ENCODE assay signal across 8 mouse cellular contexts in genomic region chr11:52281568-52282328, GRCm38 (mm10). TPM values are rescaled to one million over a fixed set of nuclear protein-coding genes. Genes with fewer than 3 reads are reported as not detected.
DNase-seq lines count a peak whose midpoint lies in the region; ATAC-seq and TF ChIP-seq lines count a peak whose summit lies in the region.
"Had no signal": no experiment of that assay in that cellular context is flagged by ENCODE, and none has a peak within 500 bp of the region (broad histone marks: within the 10 kb centered on the region; RNA-seq: fewer than 3 reads in every experiment).

No protein-coding gene starts in this region.

- TF ChIP-seq POLR2A in limb, embryonic 14.5 days (IDR thresholded peaks at IDR 0.05; ENCODE audit: borderline replicate concordance, extremely low read depth, insufficient read depth, insufficient read length): no peak

- no peaks in the 10 kb centered on the region for H3K27me3 ChIP-seq in lung, embryonic 15.5 days
- H3K27me3 ChIP-seq in forebrain, embryonic 13.5 days: peaks cover 52% of the 10 kb centered on the region
- H3K27me3 ChIP-seq in limb, embryonic 14.5 days (ENCODE audit: control insufficient read depth, insufficient read depth, low read length): peaks cover 25% of the 10 kb centered on the region; the same call in 1 of the 2 replicates
- no peaks in the 10 kb centered on the region for H3K27me3 ChIP-seq in stomach, embryonic 16.5 days (ENCODE audit: control insufficient read depth, insufficient read depth, low read length)

- no peak overlapping the region for H3K27ac ChIP-seq in lung, embryonic 15.5 days
- no peak overlapping the region for H3K27ac ChIP-seq in forebrain, embryonic 13.5 days
- H3K27ac ChIP-seq in limb, embryonic 14.5 days (replicated peaks; ENCODE audit: low read depth, low read length): no peak overlapping the region
- no peak overlapping the region for H3K27ac ChIP-seq in stomach, embryonic 16.5 days (ENCODE audit: low read length)

- H3K4me3 ChIP-seq in lung, embryonic 15.5 days: peak overlapping the region; percentile 81
- peak overlapping the region; percentile 61 for H3K4me3 ChIP-seq in forebrain, embryonic 13.5 days
- H3K4me3 ChIP-seq in limb, embryonic 14.5 days (replicated peaks; ENCODE audit: low read length): peak overlapping the region; percentile 59
- H3K4me3 ChIP-seq in stomach, embryonic 16.5 days (replicated peaks; ENCODE audit: low read length): peak overlapping the region; percentile 65; the same call in 1 of the 2 replicates

- peak overlapping the region; percentile 76 for H3K9ac ChIP-seq in lung, embryonic 15.5 days
- no peak overlapping the region for H3K9ac ChIP-seq in forebrain, embryonic 13.5 days
- no peak overlapping the region for H3K9ac ChIP-seq in limb, embryonic 14.5 days (ENCODE audit: low read depth, low read length, severe bottlenecking)
- H3K9ac ChIP-seq in stomach, embryonic 16.5 days (ENCODE audit: low read length): no peak overlapping the region

- no peaks in the 10 kb centered on the region for H3K9me3 ChIP-seq in lung, embryonic 15.5 days
- no peaks in the 10 kb centered on the region for H3K9me3 ChIP-seq in forebrain, embryonic 13.5 days (replicated peaks)
- H3K9me3 ChIP-seq in limb, embryonic 14.5 days (ENCODE audit: control insufficient read depth, low read length): no peaks in the 10 kb centered on the region
- no peaks in the 10 kb centered on the region for H3K9me3 ChIP-seq in stomach, embryonic 16.5 days (replicated peaks; ENCODE audit: control insufficient read depth, low read length)

- peak overlapping the region; percentile 93 for H3K4me2 ChIP-seq in lung, embryonic 15.5 days
- peak overlapping the region; percentile 91 for H3K4me2 ChIP-seq in forebrain, embryonic 13.5 days
- H3K4me2 ChIP-seq in limb, embryonic 14.5 days (replicated peaks; ENCODE audit: low read depth, low read length, severe bottlenecking): peak overlapping the region; percentile 95
- H3K4me2 ChIP-seq in stomach, embryonic 16.5 days (ENCODE audit: low read depth, low read length): peak overlapping the region; percentile 99

- peaks cover 48% of the 10 kb centered on the region for H3K4me1 ChIP-seq in lung, embryonic 15.5 days
- peaks cover 32% of the 10 kb centered on the region for H3K4me1 ChIP-seq in forebrain, embryonic 13.5 days
- H3K4me1 ChIP-seq in limb, embryonic 14.5 days (ENCODE audit: control insufficient read depth, insufficient read depth, low read length): peaks cover 6% of the 10 kb centered on the region
- H3K4me1 ChIP-seq in stomach, embryonic 16.5 days (ENCODE audit: control insufficient read depth, insufficient read depth, low read length): peaks cover 27% of the 10 kb centered on the region; the same call in 1 of the 2 replicates

- no peak for ATAC-seq in lung, embryonic 15.5 days (ENCODE audit: borderline replicate concordance, extremely low read depth, low FRiP score, low TSS enrichment)
- ATAC-seq in forebrain, embryonic 13.5 days: no peak
- ATAC-seq in limb, embryonic 14.5 days (ENCODE audit: low FRiP score, low read depth): no peak
- ATAC-seq in stomach, embryonic 16.5 days (ENCODE audit: insufficient read depth, low FRiP score): no peak

- 55% methylated on average over 19 of the region's 19 CpGs for WGBS in lung, embryonic 15.5 days
- 70% methylated on average over 19 of the region's 19 CpGs for WGBS in forebrain, embryonic 13.5 days
- WGBS in limb, embryonic 14.5 days: 68% methylated on average over 19 of the region's 19 CpGs
- 70% methylated on average over 19 of the region's 19 CpGs for WGBS in stomach, embryonic 16.5 days

- H3K36me3 ChIP-seq in lung, embryonic 15.5 days: peaks cover 10% of the 10 kb centered on the region; the same call in 1 of the 2 replicates
- H3K36me3 ChIP-seq in forebrain, embryonic 13.5 days (ENCODE audit: poor library complexity, severe bottlenecking): no peaks in the 10 kb centered on the region
- no peaks in the 10 kb centered on the region for H3K36me3 ChIP-seq in limb, embryonic 14.5 days (ENCODE audit: control insufficient read depth, insufficient read depth, low read length)
- no peaks in the 10 kb centered on the region for H3K36me3 ChIP-seq in stomach, embryonic 16.5 days (ENCODE audit: control insufficient read depth, insufficient read depth, low read length)

- no peak for DNase-seq in lung, postnatal 25 days (ENCODE audit: low spot score)
- DNase-seq in limb, embryonic 14.5 days (ENCODE audit: low spot score): no peak
- DNase-seq in gastrocnemius, adult 8-10 months (ENCODE audit: low spot score in 2 of 2): no peak
- DNase-seq in cerebellum, adult 8-10 months: no peak
- DNase-seq: heart, postnatal 4 days had no signal

RNA-seq across cellular contexts. Expression of gene Tcf7, which starts 1.1 kb away (rescaled TPM):
- polyA plus RNA-seq in lung, embryonic 15.5 days (2015; fragmentation: Nextera tagmentation; extraction: Ambion mirVana): 41.4 and 52.6 TPM in 2 replicates
- polyA plus RNA-seq in forebrain, embryonic 13.5 days (2015; fragmentation: Nextera tagmentation; extraction: Ambion mirVana): 2.2 and 2.3 TPM in 2 replicates
- 14.0 and 17.6 TPM in 2 replicates for polyA plus RNA-seq in limb, embryonic 14.5 days (2012; rRNA removed)
- 13.2 and 14.4 TPM in 2 replicates for polyA plus RNA-seq in limb, embryonic 14.5 days (2014; fragmentation: Nextera tagmentation; extraction: Ambion mirVana)
- polyA plus RNA-seq in stomach, embryonic 16.5 days (2015; fragmentation: Nextera tagmentation; extraction: Ambion mirVana): 2.8 TPM in 2 replicates
- under 1 TPM; 0.31 to 0.39 (median 0.34) TPM for total RNA-seq in gastrocnemius, adult 8-10 months (2022)

RNA-seq across cellular contexts. Expression of gene Skp1a, which starts 50.0 kb away (rescaled TPM):
- 809 and 814 TPM in 2 replicates for polyA plus RNA-seq in lung, embryonic 15.5 days (2015; fragmentation: Nextera tagmentation; extraction: Ambion mirVana)
- polyA plus RNA-seq in forebrain, embryonic 13.5 days (2015; fragmentation: Nextera tagmentation; extraction: Ambion mirVana): 1,072 and 1,145 TPM in 2 replicates
- polyA plus RNA-seq in limb, embryonic 14.5 days (2012; rRNA removed): 134 and 172 TPM in 2 replicates
- polyA plus RNA-seq in limb, embryonic 14.5 days (2014; fragmentation: Nextera tagmentation; extraction: Ambion mirVana): 746 and 751 TPM in 2 replicates
- polyA plus RNA-seq in stomach, embryonic 16.5 days (2015; fragmentation: Nextera tagmentation; extraction: Ambion mirVana): 650 and 654 TPM in 2 replicates
- total RNA-seq in gastrocnemius, adult 8-10 months (2022): 100 to 1,000 TPM; 285 to 312 (median 290) TPM
